Mouse (Mus musculus) liver, postnatal 0 days (tissue): ENCODE results near the gene Cdc42ep4.

Experiments
- CTCF ChIP-seq: sonication (generic); IDR thresholded peaks from 2 replicates; pipeline ENCODE4 v1.5.1; 2016; ENCODE audit warnings: antibody characterized with exemption, low read depth
- EP300 ChIP-seq: IDR thresholded peaks from 2 replicates; pipeline ENCODE4 v1.6.1; 2016; ENCODE audit warnings: antibody characterized with exemption, low read depth, mild to moderate bottlenecking

- TF ChIP-seq EP300 (no peak), CTCF (no peak)
Measured at GRCm38 (mm10) chr11:113729239-113729638, 22.4 kb downstream of the Cdc42ep4 start.
